Mouse (Mus musculus): ENCODE measurements around the gene Thrap3. TPM values are rescaled to one million over a fixed set of nuclear protein-coding genes. Genes with fewer than 3 reads are reported as not detected.

Gene Thrap3
- total and polyA plus RNA-seq, 2 experiments from 2014 or later = 108 to 128 TPM

GRCm38 (mm10) chr4:126203336-126203895, 856 bp upstream of the Thrap3 start:
- Histone ChIP-seq H3K36me3 (ENCODE audit: insufficient read depth, low read length) (no peaks in the 10 kb centered on the region), H3K27me3 (ENCODE audit: insufficient read depth, low read length) (no peaks in the 10 kb centered on the region), H3K9ac (replicated peaks; ENCODE audit: low read length) (peak overlapping the region; percentile 33), H3K4me1 (ENCODE audit: insufficient read depth, low read length) (peaks cover 7% of the 10 kb centered on the region; the same call in 1 of the 2 replicates), H3K4me3 (ENCODE audit: low read length) (peak overlapping the region; percentile 72), H3K27ac (peak overlapping the region; percentile 92), H3K9me3 (ENCODE audit: low read length) (no peaks in the 10 kb centered on the region), H3K4me2 (ENCODE audit: low read depth, low read length) (peak overlapping the region; percentile 59)
- 69% methylated on average over 10 of the region's 10 CpGs for WGBS
- TF ChIP-seq CTCF (IDR thresholded peaks at IDR 0.05; ENCODE audit: low read depth) = no peak
- no peak for ATAC-seq
- no peak for DNase-seq (ENCODE audit: low spot score)

GRCm38 (mm10) chr4:126201514-126202302, 852 bp downstream of the Thrap3 start:
- Histone ChIP-seq H3K27me3 (ENCODE audit: insufficient read depth, low read length) (no peaks in the 10 kb centered on the region), H3K4me1 (ENCODE audit: insufficient read depth, low read length) (peaks cover 10% of the 10 kb centered on the region; the same call in 1 of the 2 replicates), H3K4me3 (ENCODE audit: low read length) (peak overlapping the region; percentile 72), H3K9ac (replicated peaks; ENCODE audit: low read length) (peak overlapping the region; percentile 83), H3K4me2 (ENCODE audit: low read depth, low read length) (peak overlapping the region; percentile 75), H3K9me3 (ENCODE audit: low read length) (no peaks in the 10 kb centered on the region), H3K36me3 (ENCODE audit: insufficient read depth, low read length) (no peaks in the 10 kb centered on the region), H3K27ac (peak overlapping the region; percentile 92)
- under 1% methylated on average over 28 of the region's 28 CpGs for WGBS
- peak; percentile 48 for TF ChIP-seq CTCF (IDR thresholded peaks at IDR 0.05; ENCODE audit: low read depth)
- peak; percentile 47 for DNase-seq (ENCODE audit: low spot score)
- ATAC-seq = no peak

GRCm38 (mm10) chr4:126200656-126201055, 1.9 kb downstream of the Thrap3 start:
- no peak for TF ChIP-seq CTCF (IDR thresholded peaks at IDR 0.05; ENCODE audit: low read depth)
- no peak overlapping the region for H3K27ac ChIP-seq
- peak overlapping the region; percentile 72 for H3K4me3 ChIP-seq (ENCODE audit: low read length)
- peak overlapping the region; percentile 83; the same call in 1 of the 2 replicates for H3K9ac ChIP-seq (replicated peaks; ENCODE audit: low read length)
- peaks cover 10% of the 10 kb centered on the region; the same call in 1 of the 2 replicates for H3K4me1 ChIP-seq (ENCODE audit: insufficient read depth, low read length)
- H3K27me3 ChIP-seq (ENCODE audit: insufficient read depth, low read length) = no peaks in the 10 kb centered on the region
- no peak for ATAC-seq
- WGBS = 66% methylated on average over 2 of the region's 2 CpGs
- no peaks in the 10 kb centered on the region for H3K36me3 ChIP-seq (ENCODE audit: insufficient read depth, low read length)
- H3K9me3 ChIP-seq (ENCODE audit: low read length) = no peaks in the 10 kb centered on the region
- H3K4me2 ChIP-seq (ENCODE audit: low read depth, low read length) = peak overlapping the region; percentile 75
- no peak for DNase-seq (ENCODE audit: low spot score)

GRCm38 (mm10) chr4:126200036-126200435, 2.5 kb downstream of the Thrap3 start:
- Histone ChIP-seq H3K9me3 (ENCODE audit: low read length) (no peaks in the 10 kb centered on the region), H3K4me3 (ENCODE audit: low read length) (no peak overlapping the region), H3K27ac (no peak overlapping the region), H3K27me3 (ENCODE audit: insufficient read depth, low read length) (no peaks in the 10 kb centered on the region), H3K4me1 (ENCODE audit: insufficient read depth, low read length) (peaks cover 10% of the 10 kb centered on the region; the same call in 1 of the 2 replicates), H3K9ac (replicated peaks; ENCODE audit: low read length) (no peak overlapping the region; the same call in 1 of the 2 replicates), H3K4me2 (ENCODE audit: low read depth, low read length) (peak overlapping the region; percentile 75), H3K36me3 (ENCODE audit: insufficient read depth, low read length) (no peaks in the 10 kb centered on the region)
- WGBS = 48% methylated on average over 1 of the region's 1 CpGs
- DNase-seq (ENCODE audit: low spot score) = no peak
- no peak for ATAC-seq
- no peak for TF ChIP-seq CTCF (IDR thresholded peaks at IDR 0.05; ENCODE audit: low read depth)

- 67% methylated on average over 6 of the region's 6 CpGs for WGBS
- peak overlapping the region; percentile 75 for H3K4me2 ChIP-seq (ENCODE audit: low read depth, low read length)
- TF ChIP-seq CTCF (IDR thresholded peaks at IDR 0.05; ENCODE audit: low read depth) = no peak
Observed at GRCm38 (mm10) chr4:126199556-126199955, 3.0 kb downstream of the Thrap3 start.

GRCm38 (mm10) chr4:126197485-126197884, 5.1 kb downstream of the Thrap3 start:
- WGBS = 50% methylated on average over 3 of the region's 3 CpGs

More at GRCm38 (mm10) chr4:126199556-126199955, 3.0 kb downstream of the Thrap3 start:
- H3K9me3 ChIP-seq (ENCODE audit: low read length) = no peaks in the 10 kb centered on the region
- no peak overlapping the region for H3K4me3 ChIP-seq (ENCODE audit: low read length)
- no peaks in the 10 kb centered on the region for H3K27me3 ChIP-seq (ENCODE audit: insufficient read depth, low read length)
- H3K36me3 ChIP-seq (ENCODE audit: insufficient read depth, low read length) = no peaks in the 10 kb centered on the region
- no peak for ATAC-seq
- no peak overlapping the region; the same call in 1 of the 2 replicates for H3K9ac ChIP-seq (replicated peaks; ENCODE audit: low read length)
- H3K27ac ChIP-seq = no peak overlapping the region
- DNase-seq (ENCODE audit: low spot score) = no peak
- peaks cover 10% of the 10 kb centered on the region; the same call in 1 of the 2 replicates for H3K4me1 ChIP-seq (ENCODE audit: insufficient read depth, low read length)

More at GRCm38 (mm10) chr4:126197485-126197884, 5.1 kb downstream of the Thrap3 start:
- no peak overlapping the region for H3K4me3 ChIP-seq (ENCODE audit: low read length)
- no peak overlapping the region for H3K4me2 ChIP-seq (ENCODE audit: low read depth, low read length)
- DNase-seq (ENCODE audit: low spot score) (peak; percentile 13), ATAC-seq (no peak)
- no peak for TF ChIP-seq CTCF (IDR thresholded peaks at IDR 0.05; ENCODE audit: low read depth)
- no peak overlapping the region for H3K9ac ChIP-seq (replicated peaks; ENCODE audit: low read length)
- H3K9me3 ChIP-seq (ENCODE audit: low read length) = no peaks in the 10 kb centered on the region
- H3K27ac ChIP-seq = no peak overlapping the region
- H3K4me1 ChIP-seq (ENCODE audit: insufficient read depth, low read length) = peaks cover 10% of the 10 kb centered on the region; the same call in 1 of the 2 replicates
- H3K27me3 ChIP-seq (ENCODE audit: insufficient read depth, low read length) = no peaks in the 10 kb centered on the region
- H3K36me3 ChIP-seq (ENCODE audit: insufficient read depth, low read length) = peaks cover 7% of the 10 kb centered on the region; the same call in 1 of the 2 replicates

All from hindbrain, postnatal 0 days (tissue).